Mouse (Mus musculus) left cerebral cortex, postnatal 4 days (tissue): Measurements from ENCODE around the gene Gm9837. TPM values are rescaled to one million over a fixed set of nuclear protein-coding genes. Genes with fewer than 3 reads are reported as not detected.
"Not testable (repeated sequence)": the region's sequence is repeated elsewhere in the genome, so short reads cannot be mapped to it uniquely, and the experiment has no call there.

Source experiments
- DNase-seq: peaks from one replicate; pipeline ENCODE4 v3.0.0-alpha.2; 2022
- intact Hi-C: fragments of 180-260 bp; cut with DNase I; formaldehyde crosslinking; loops from one replicate; pipeline ENCODE4 v1.15.1; 2025
- total RNA-seq, 2 experiments: library from RNA; stranded (reverse); gene quantifications; 2 replicates each; pipeline ENCODE4 v1.2.3; 2021

The Gm9837 gene
- total RNA-seq, 2 experiments from 2014 or later: not detected

- DNase-seq: no peak
- intact Hi-C loops: no loop called here
Observed at GRCm38 (mm10) chr11:53427993-53428715, 42.1 kb downstream of the Gm9837 start.

GRCm38 (mm10) chr11:53426914-53427313, 43.4 kb downstream of the Gm9837 start:
- intact Hi-C loops, DNase-seq: not testable (repeated sequence)

- no peak for DNase-seq
- intact Hi-C loops: no loop called here
Observed at GRCm38 (mm10) chr11:53425711-53426255, 44.5 kb downstream of the Gm9837 start.

GRCm38 (mm10) chr11:53425251-53425650, 45.0 kb downstream of the Gm9837 start:
- intact Hi-C loops: no loop called here
- DNase-seq: no peak

- no peak for DNase-seq
- intact Hi-C loops: no loop called here
Observed at GRCm38 (mm10) chr11:53424826-53425225, 45.5 kb downstream of the Gm9837 start.

- intact Hi-C loops: no loop called here
- DNase-seq: no peak
Observed at GRCm38 (mm10) chr11:53423036-53423435, 47.2 kb downstream of the Gm9837 start, which contains the start of gene Leap2. Leap2 (minus strand) TSS chr11:53423170.

Other genes starting within 250 kb of the Gm9837 start
- 100 to 1,000 TPM; 164 to 170 TPM for gene Hspa4, start 170.0 kb downstream of the Gm9837 start, total RNA-seq
- 10 to 100 TPM in 1 of 2 experiments, 1 to 10 TPM in 1; 8.4 to 10.3 TPM for gene Zcchc10, start 145.8 kb downstream of the Gm9837 start, total RNA-seq
- 100 to 1,000 TPM; 202 to 228 TPM for gene Aff4, start 119.6 kb downstream of the Gm9837 start, total RNA-seq
- gene Leap2, start 47.3 kb downstream of the Gm9837 start, total RNA-seq: not detected
- gene Uqcrq, start 39.6 kb downstream of the Gm9837 start, total RNA-seq: 100 to 1,000 TPM; 367 to 399 TPM
- 1 to 10 TPM; 1.3 to 1.7 TPM for gene Gdf9, start 39.5 kb downstream of the Gm9837 start, total RNA-seq
- gene Gm10447, start 13.4 kb downstream of the Gm9837 start, total RNA-seq: not detected
- gene Shroom1, start 13.3 kb downstream of the Gm9837 start, total RNA-seq: 1 to 10 TPM; 2.8 to 3.2 TPM
- under 1 TPM; 0.52 to 0.98 TPM for gene Gm9945, start 9.7 kb upstream of the Gm9837 start, total RNA-seq
- 10 to 100 TPM; 12.2 to 18.1 TPM for gene Sowaha, start 9.8 kb upstream of the Gm9837 start, total RNA-seq
- 10 to 100 TPM; 53.7 to 54.5 TPM for gene Sept8, start 48.8 kb upstream of the Gm9837 start, total RNA-seq
- 100 to 1,000 TPM; 169 to 171 TPM for gene Kif3a, start 96.9 kb upstream of the Gm9837 start, total RNA-seq
- gene Il4, start 148.2 kb upstream of the Gm9837 start, total RNA-seq: not detected
- not detected for gene Il13, start 164.2 kb upstream of the Gm9837 start, total RNA-seq
- gene Rad50, start 236.8 kb upstream of the Gm9837 start, total RNA-seq: 10 to 100 TPM; 10.1 to 11.3 TPM